Mouse (Mus musculus) right cerebral cortex, postnatal 25 days (tissue): ENCODE data around the gene Snrnp48.

ENCODE experiments used
- DNase-seq: peaks from one replicate; pipeline ENCODE4 v3.0.0; 2022

The Snrnp48 gene

DNA sequence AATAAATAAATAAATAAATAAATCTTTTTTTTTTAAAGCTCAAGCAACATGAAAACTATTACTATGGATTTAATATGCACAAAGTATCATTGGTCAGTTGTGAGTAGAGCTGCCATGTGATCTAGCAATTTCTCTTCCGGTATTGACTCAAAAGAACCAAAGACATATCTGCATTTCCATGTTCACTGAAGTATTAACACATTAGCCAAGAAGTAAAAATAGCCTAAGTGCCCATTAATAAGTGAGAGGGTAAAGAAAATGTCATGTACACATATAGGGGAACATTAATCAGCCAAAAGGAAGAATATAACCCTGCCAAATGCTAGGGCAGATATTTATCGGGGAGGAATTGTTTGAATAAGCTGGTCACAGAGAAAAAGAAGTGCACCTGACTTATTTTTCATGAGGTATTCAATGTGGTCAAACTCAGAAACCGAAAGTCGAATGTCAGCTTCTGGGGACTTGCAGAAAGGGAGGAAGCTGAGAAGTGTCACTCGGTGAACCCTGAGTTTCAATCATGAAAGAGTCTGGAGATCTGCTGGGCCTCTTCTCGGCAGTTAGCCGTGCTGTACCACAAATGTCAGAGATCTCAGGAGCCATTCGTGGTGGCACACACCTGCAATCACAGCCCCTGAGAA lies 64.4 kb downstream of the Snrnp48 start:
- DNase-seq: no peak

DNA sequence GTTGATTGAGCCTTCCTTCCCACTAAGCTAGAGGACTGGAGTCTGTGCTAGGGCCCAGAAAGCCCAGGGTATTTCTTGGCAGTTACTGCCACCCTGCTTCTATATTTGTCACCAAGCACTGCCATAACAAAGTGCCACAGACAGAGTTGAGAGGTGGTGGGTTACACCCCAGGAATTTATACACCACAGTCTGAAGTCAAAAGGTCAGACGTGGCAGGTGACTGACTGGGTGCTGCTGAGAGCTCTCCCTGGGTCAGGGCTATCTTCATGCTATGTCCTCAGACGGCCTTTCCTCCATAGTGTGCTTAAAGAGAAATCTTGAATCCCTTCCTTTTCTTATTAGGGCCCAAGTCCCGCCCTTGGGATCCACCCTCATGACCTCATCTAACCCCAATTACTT lies 67.9 kb downstream of the Snrnp48 start:
- DNase-seq: no peak
